Mouse (Mus musculus) midbrain, postnatal 0 days (tissue): ENCODE data around the gene Efcab11. TPM values are rescaled to one million over a fixed set of nuclear protein-coding genes. Genes with fewer than 3 reads are reported as not detected.
A peak's percentile ranks its signal among the peaks of the same experiment; 100 is the strongest.

Experiments
- ATAC-seq: fragments of 200-750 bp; cut with Nextera tagmentation; 2 replicates; pipeline ENCODE4 v1.8.0; 2017; ENCODE audit warnings: moderate number of reproducible peaks, mild to moderate bottlenecking, moderate TSS enrichment, moderate library complexity; ENCODE audit not compliant: low FRiP score
- DNase-seq: peaks from one replicate; pipeline ENCODE4 v3.0.0-alpha.2; 2015; ENCODE audit warnings: low spot score
- H3K27ac ChIP-seq: fragments of 300-500 bp; sonication (generic); 2 replicates; pipeline ENCODE4 v1.5.1; 2014; ENCODE audit warnings: low read depth, mild to moderate bottlenecking, low read length, mixed read lengths
- H3K27me3 ChIP-seq: fragments of 300-500 bp; sonication (generic); 2 replicates; pipeline ENCODE4 v1.6.1; 2014; ENCODE audit warnings: low read length, control low read depth, mixed read lengths; ENCODE audit not compliant: insufficient read depth
- H3K36me3 ChIP-seq: fragments of 300-500 bp; sonication (generic); 2 replicates; pipeline ENCODE4 v1.6.1; 2014; ENCODE audit warnings: low read length, control low read depth, mixed read lengths; ENCODE audit not compliant: insufficient read depth
- H3K4me1 ChIP-seq: fragments of 300-500 bp; sonication (generic); 2 replicates; pipeline ENCODE4 v1.6.1; 2014; ENCODE audit warnings: mild to moderate bottlenecking, control low read depth, antibody characterized with exemption, low read length, mixed read lengths; ENCODE audit not compliant: insufficient read depth
- H3K4me2 ChIP-seq: fragments of 300-500 bp; sonication (generic); 2 replicates; pipeline ENCODE4 v1.6.1; 2014; ENCODE audit warnings: low read depth, mild to moderate bottlenecking, low read length, mixed read lengths; ENCODE audit not compliant: poor library complexity, severe bottlenecking
- H3K4me3 ChIP-seq: fragments of 300-500 bp; sonication (generic); 2 replicates; pipeline ENCODE4 v1.5.1; 2014; ENCODE audit warnings: low read depth, mild to moderate bottlenecking, low read length, moderate library complexity
- H3K9ac ChIP-seq: fragments of 300-500 bp; sonication (generic); replicated peaks from 2 replicates; pipeline ENCODE4 v1.6.1; 2014; ENCODE audit warnings: mild to moderate bottlenecking, low read length, moderate library complexity, mixed read lengths; ENCODE audit not compliant: poor library complexity, severe bottlenecking
- H3K9me3 ChIP-seq: fragments of 300-500 bp; sonication (generic); 2 replicates; pipeline ENCODE4 v1.6.1; 2016; ENCODE audit warnings: low read length, control low read depth
- CTCF ChIP-seq: IDR thresholded peaks from 2 replicates; pipeline ENCODE4 v1.5.1; 2016; ENCODE audit warnings: antibody characterized with exemption, mild to moderate bottlenecking
- WGBS: fragments of 180-500 bp; shearing (Covaris S2); extraction: QIAGEN DNeasy Blood & Tissue Kit; methylation state at CpG from one replicate; pipeline ENCODE4 v1.1.7; 2014; 5-methylcytosine and 5-hydroxymethylcytosine counted together
- polyA plus RNA-seq: library from polyadenylated mRNA; unstranded; fragments of >200 nt; fragmentation: Nextera tagmentation; extraction: Ambion mirVana; gene quantifications from 2 replicates; pipeline ENCODE4 v1.2.1, GENCODE M21; 2015
- total RNA-seq: library from RNA; depleted of rRNA; stranded (reverse); fragments of >200 nt; gene quantifications from 2 replicates; pipeline ENCODE4 v1.2.3, GENCODE M21; 2014

Gene Efcab11
- total and polyA plus RNA-seq, 2 experiments from 2014 or later = 2.5 to 2.6 TPM

DNA sequence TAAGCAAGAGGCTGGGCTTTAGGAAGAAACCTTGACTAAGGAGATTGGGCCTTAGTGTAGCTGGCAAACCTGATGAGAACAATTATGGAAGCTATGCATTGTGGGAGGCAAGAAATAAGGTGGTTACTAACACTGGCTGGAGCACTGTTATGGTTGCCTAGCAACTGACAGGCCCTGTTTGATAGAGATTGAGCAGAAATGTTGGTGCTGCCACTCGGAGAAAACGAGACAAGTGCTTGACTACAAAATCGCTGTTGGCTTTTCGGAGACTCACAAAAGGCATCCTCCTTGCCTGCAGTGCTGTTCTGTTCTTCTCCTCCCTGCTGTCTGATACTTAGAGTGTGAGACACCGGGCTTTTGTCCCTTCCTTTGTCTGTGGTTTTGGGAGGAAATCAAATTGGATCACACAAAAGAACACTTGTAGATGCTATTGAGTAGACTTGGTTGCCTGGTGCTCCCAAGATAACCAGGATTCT is 38.9 kb upstream of the Efcab11 start:
- Histone ChIP-seq H3K36me3 (peaks cover 12% of the 10 kb centered on the region), H3K4me1 (no peaks in the 10 kb centered on the region), H3K4me3 (no peak overlapping the region), H3K27ac (peak overlapping the region; percentile 76), H3K9ac (no peak overlapping the region), H3K27me3 (no peaks in the 10 kb centered on the region), H3K9me3 (no peaks in the 10 kb centered on the region), H3K4me2 (no peak overlapping the region)
- no peak for TF ChIP-seq CTCF
- WGBS = 8% methylated on average over 5 of the region's 5 CpGs
- DNase-seq (peak; percentile 79), ATAC-seq (peak; percentile 85)

DNA sequence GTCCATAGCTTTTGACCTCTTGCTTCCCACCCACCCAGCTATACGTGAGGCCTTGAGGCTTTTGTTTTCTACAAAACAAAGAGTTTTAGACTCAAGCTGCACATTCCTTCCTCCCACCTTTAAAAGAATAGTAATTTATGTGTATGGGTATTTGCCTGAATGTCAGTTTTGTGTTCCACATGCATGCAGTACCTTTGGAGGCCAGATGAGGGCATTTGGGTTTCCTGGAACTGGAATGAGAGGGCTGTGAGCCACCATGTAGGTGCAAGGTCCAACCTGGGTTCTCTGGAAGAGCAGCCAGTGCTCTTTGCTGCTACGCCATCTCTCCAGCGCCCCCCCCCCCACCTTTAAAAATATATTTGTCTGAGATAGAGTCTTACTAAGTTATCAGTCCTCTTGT is 36.8 kb upstream of the Efcab11 start:
- DNase-seq (no peak), ATAC-seq (no peak)
- WGBS = 88% methylated on average over 3 of the region's 3 CpGs
- peaks cover 8% of the 10 kb centered on the region; the same call in 1 of the 2 replicates for H3K36me3 ChIP-seq
- peak; percentile 73 for TF ChIP-seq CTCF
- H3K4me1 ChIP-seq = no peaks in the 10 kb centered on the region
- no peak overlapping the region for H3K4me2 ChIP-seq
- no peaks in the 10 kb centered on the region for H3K27me3 ChIP-seq
- H3K9me3 ChIP-seq = no peaks in the 10 kb centered on the region
- H3K4me3 ChIP-seq = no peak overlapping the region
- no peak overlapping the region for H3K27ac ChIP-seq
- H3K9ac ChIP-seq = no peak overlapping the region

DNA sequence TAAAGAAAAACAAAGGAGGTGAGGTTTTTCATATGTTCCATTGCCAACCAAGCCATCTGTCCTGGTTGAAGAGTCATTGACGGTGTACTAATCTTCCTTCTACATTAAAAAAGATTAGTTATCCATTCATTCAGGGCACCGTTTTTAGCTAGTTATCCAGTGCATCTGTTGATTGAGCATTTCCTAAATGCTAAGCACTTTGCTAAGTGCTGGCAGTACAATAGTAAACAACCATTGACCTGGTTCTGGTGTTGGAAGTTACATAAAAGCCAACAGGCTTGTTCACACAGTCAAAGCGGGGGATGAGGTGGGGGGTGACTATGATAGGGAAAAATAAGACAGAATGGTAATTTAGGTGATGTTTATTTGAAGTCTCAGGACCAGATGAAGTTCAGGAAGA is 35.4 kb upstream of the Efcab11 start:
- no peak overlapping the region for H3K9ac ChIP-seq
- H3K9me3 ChIP-seq = no peaks in the 10 kb centered on the region
- H3K4me3 ChIP-seq = no peak overlapping the region
- H3K4me2 ChIP-seq = no peak overlapping the region
- H3K27me3 ChIP-seq = no peaks in the 10 kb centered on the region
- no peak for TF ChIP-seq CTCF
- H3K4me1 ChIP-seq = no peaks in the 10 kb centered on the region
- no peak for ATAC-seq
- H3K27ac ChIP-seq = no peak overlapping the region
- H3K36me3 ChIP-seq = peaks cover 18% of the 10 kb centered on the region
- 93% methylated on average over 3 of the region's 3 CpGs for WGBS
- DNase-seq = no peak

DNA sequence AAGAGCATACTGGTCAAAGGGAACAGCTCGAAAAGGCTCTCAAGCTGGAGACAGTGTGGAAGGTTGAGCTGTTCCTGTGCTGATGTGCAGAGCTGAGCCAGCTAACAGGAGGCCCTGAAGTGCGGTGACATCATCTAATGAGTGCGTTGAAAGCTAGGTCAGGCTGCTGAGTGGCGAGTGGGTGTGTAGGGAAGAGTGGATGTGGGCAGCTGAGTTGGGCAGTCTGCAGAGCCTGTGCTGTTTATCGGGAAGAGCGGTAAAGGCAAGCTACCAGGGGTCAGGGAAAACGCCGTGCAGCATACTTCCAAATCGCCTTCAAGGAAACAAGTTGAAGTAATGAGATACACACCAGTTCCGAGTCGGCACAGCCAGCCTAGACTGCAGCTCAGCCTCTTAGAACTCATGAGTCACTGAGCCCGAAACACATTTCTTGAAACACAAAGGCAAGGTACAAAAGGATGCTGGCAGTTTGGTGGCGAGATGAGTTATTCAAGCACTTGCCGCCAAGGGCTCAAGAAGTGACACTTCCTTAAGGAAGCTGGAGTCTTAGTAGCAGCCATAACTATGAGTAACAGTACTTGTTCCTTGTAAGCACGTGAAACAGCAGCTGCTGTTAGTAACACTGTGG is 33.7 kb upstream of the Efcab11 start:
- no peak overlapping the region for H3K4me3 ChIP-seq
- no peak for ATAC-seq
- WGBS = 91% methylated on average over 15 of the region's 15 CpGs

DNA sequence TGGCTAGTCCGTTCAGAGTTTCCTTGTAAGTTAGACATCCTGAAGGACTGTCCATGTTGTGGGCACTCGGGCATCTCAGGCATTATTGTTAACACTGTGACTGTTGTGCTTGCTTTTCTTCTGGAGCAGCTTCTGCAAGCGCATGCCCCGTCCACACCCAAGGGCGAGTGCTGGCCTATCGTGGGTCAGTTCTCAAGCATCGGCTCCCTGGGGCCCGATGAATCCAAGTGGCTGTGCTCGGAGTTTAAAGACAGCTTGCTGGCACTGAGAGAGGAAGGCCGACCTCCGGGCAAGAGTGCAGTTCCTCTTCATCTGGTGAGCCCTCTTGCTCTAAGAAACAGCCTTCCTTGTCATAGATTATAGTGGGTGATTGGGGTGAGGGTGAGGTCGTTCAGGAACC is 27.2 kb upstream of the Efcab11 start:
- peaks cover 52% of the 10 kb centered on the region for H3K36me3 ChIP-seq
- H3K27me3 ChIP-seq = no peaks in the 10 kb centered on the region
- ATAC-seq (no peak), DNase-seq (no peak)
- WGBS = 88% methylated on average over 12 of the region's 12 CpGs
- no peak overlapping the region for H3K4me2 ChIP-seq
- no peak overlapping the region for H3K9ac ChIP-seq
- TF ChIP-seq CTCF = no peak
- H3K27ac ChIP-seq = no peak overlapping the region
- H3K9me3 ChIP-seq = no peaks in the 10 kb centered on the region
- no peak overlapping the region for H3K4me3 ChIP-seq
- no peaks in the 10 kb centered on the region for H3K4me1 ChIP-seq

More for the DNA sequence above, 33.7 kb upstream of the Efcab11 start:
- Histone ChIP-seq H3K4me2 (no peak overlapping the region), H3K27ac (no peak overlapping the region), H3K27me3 (no peaks in the 10 kb centered on the region), H3K9ac (no peak overlapping the region), H3K9me3 (no peaks in the 10 kb centered on the region), H3K36me3 (peaks cover 28% of the 10 kb centered on the region), H3K4me1 (no peaks in the 10 kb centered on the region)
- TF ChIP-seq CTCF = no peak
- no peak for DNase-seq

DNA sequence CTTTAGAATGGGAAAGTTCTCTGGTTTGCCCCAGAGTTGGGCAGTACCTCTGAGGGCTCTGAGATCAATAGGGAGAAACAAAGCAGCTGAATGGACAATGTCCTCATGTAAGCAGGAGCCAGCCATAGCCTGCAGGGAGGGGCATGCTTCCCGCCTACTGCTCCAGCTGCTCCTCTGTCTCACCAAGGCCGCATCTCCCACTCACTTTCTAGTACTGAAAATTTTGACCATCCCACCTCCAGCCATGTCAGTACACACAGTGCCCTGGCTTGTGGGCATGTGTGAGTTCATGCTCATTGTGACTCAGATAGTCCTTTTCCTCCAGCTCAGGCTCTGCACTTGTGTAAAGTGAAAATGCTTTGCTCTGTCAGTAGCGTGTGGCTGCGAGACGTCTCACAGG is 20.3 kb upstream of the Efcab11 start:
- ATAC-seq = no peak
- peaks cover 32% of the 10 kb centered on the region for H3K36me3 ChIP-seq
- 93% methylated on average over 5 of the region's 5 CpGs for WGBS

More for the DNA sequence above, 20.3 kb upstream of the Efcab11 start:
- Histone ChIP-seq H3K9ac (no peak overlapping the region), H3K4me3 (no peak overlapping the region), H3K9me3 (no peaks in the 10 kb centered on the region), H3K27ac (no peak overlapping the region), H3K4me2 (no peak overlapping the region), H3K4me1 (no peaks in the 10 kb centered on the region), H3K27me3 (no peaks in the 10 kb centered on the region)
- no peak for TF ChIP-seq CTCF
- no peak for DNase-seq
